Mouse (Mus musculus) neural tube, embryonic 15.5 days (tissue): ENCODE measurements around the gene Fam149b. TPM values are rescaled to one million over a fixed set of nuclear protein-coding genes. Genes with fewer than 3 reads are reported as not detected.

Experiments used
- ATAC-seq: fragments of 200-750 bp; cut with Nextera tagmentation; 2 replicates; pipeline ENCODE4 v1.8.0; 2017; ENCODE audit warnings: mild to moderate bottlenecking, moderate TSS enrichment, moderate library complexity; ENCODE audit not compliant: low FRiP score
- H3K27ac ChIP-seq: fragments of 300-500 bp; sonication (generic); replicated peaks from 2 replicates; pipeline ENCODE4 v1.5.1; 2015; ENCODE audit warnings: mild to moderate bottlenecking, inconsistent platforms
- H3K27me3 ChIP-seq: fragments of 300-500 bp; sonication (generic); replicated peaks from 2 replicates; pipeline ENCODE4 v1.6.1; 2015; ENCODE audit warnings: inconsistent platforms
- H3K36me3 ChIP-seq: fragments of 300-500 bp; sonication (generic); 2 replicates; pipeline ENCODE4 v1.6.1; 2015; ENCODE audit warnings: inconsistent platforms
- H3K4me1 ChIP-seq: fragments of 300-500 bp; sonication (generic); 2 replicates; pipeline ENCODE4 v1.6.1; 2015; ENCODE audit warnings: inconsistent platforms
- H3K4me2 ChIP-seq: fragments of 300-500 bp; sonication (generic); 2 replicates; pipeline ENCODE4 v1.6.1; 2015; ENCODE audit warnings: inconsistent platforms, mild to moderate bottlenecking, moderate library complexity
- H3K4me3 ChIP-seq: fragments of 300-500 bp; sonication (generic); replicated peaks from 2 replicates; pipeline ENCODE4 v1.5.1; 2015; ENCODE audit warnings: mild to moderate bottlenecking, inconsistent platforms
- H3K9ac ChIP-seq: fragments of 300-500 bp; sonication (generic); replicated peaks from 2 replicates; pipeline ENCODE4 v1.6.1; 2015; ENCODE audit warnings: mild to moderate bottlenecking, inconsistent platforms
- H3K9me3 ChIP-seq: fragments of 300-500 bp; sonication (generic); replicated peaks from 2 replicates; pipeline ENCODE4 v1.6.1; 2016; ENCODE audit warnings: inconsistent platforms
- WGBS: fragments of 180-500 bp; shearing (Covaris S2); methylation state at CpG from one replicate; pipeline ENCODE4 v1.1.7; 2015; ENCODE audit warnings: mixed read lengths; 5-methylcytosine and 5-hydroxymethylcytosine counted together
- polyA plus RNA-seq: library from polyadenylated mRNA; unstranded; fragments of >200 nt; fragmentation: Nextera tagmentation; extraction: Ambion mirVana; gene quantifications from 2 replicates; pipeline ENCODE4 v1.2.1, GENCODE M21; 2015

The Fam149b gene
- polyA plus RNA-seq, 1 experiment from 2014 or later, result 40.8 TPM

DNA sequence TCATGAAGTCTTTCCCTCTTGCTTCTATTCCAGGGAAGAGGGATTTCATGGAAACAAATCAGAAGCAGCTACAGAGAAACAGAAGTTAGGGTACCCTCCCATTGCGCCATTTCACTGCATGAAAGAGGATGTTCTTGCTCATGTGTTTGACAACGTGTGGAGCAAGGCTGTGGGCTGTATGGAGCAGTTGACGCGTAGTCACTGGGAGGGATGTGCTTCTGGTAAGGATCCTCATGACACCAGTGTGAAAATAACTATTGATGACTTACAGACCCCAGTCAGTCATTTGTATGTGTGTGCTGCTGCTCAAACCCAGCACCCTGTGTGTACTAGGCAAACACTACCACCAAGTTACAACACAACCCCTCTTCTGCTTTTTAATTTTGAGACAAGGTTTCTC is 15.3 kb downstream of the Fam149b start:
- H3K4me1 ChIP-seq, result no peaks in the 10 kb centered on the region
- H3K9ac ChIP-seq, result no peak overlapping the region
- no peak overlapping the region for H3K4me3 ChIP-seq
- H3K4me2 ChIP-seq, result no peak overlapping the region
- WGBS, result 95% methylated on average over 4 of the region's 4 CpGs
- H3K9me3 ChIP-seq, result no peaks in the 10 kb centered on the region
- H3K36me3 ChIP-seq, result peaks cover 74% of the 10 kb centered on the region
- no peaks in the 10 kb centered on the region for H3K27me3 ChIP-seq
- H3K27ac ChIP-seq, result no peak overlapping the region
- no peak for ATAC-seq

DNA sequence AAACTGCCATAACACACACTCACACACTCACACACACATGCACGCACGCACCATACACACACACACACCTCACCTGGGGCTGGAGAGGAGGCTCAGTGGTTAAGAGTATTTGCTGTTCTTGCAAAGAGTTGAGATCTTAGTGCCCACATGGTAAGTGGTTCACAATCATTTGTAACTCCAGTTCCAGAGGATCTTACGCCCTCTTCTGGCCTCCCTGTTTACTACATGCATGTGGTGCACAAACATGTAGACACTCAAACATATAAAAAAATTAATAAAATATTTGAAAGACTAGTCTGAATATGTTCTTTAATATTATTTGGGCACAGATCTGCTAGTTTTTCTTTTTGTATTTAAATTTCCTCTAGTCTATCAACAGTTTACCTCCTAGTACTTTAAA is 20.3 kb downstream of the Fam149b start:
- no peaks in the 10 kb centered on the region for H3K27me3 ChIP-seq
- no peak overlapping the region for H3K9ac ChIP-seq
- ATAC-seq, result no peak
- H3K4me2 ChIP-seq, result no peak overlapping the region
- peaks cover 69% of the 10 kb centered on the region for H3K36me3 ChIP-seq
- no peaks in the 10 kb centered on the region for H3K4me1 ChIP-seq
- H3K27ac ChIP-seq, result no peak overlapping the region
- 97% methylated on average over 3 of the region's 3 CpGs for WGBS
- H3K4me3 ChIP-seq, result no peak overlapping the region
- H3K9me3 ChIP-seq, result no peaks in the 10 kb centered on the region

DNA sequence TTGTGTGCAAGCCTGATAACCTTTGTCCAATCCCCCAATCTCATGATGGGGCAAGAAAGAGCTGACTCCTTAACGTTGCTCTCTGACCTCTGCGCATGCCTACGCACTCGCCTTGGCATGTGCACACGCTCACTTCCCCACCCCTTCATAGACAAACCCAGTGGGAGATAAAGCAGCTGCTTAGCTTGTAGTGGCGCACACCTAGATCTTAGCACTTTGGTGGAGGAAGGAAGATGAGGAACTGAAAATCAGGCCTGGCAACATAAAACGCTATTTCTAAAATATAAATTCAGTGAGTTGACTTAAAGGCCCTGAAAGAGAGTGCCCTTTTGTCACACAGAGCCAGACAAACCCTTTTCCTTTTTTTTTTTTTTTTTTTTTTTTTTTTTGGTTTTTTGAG is 22.8 kb downstream of the Fam149b start:
- no peaks in the 10 kb centered on the region for H3K9me3 ChIP-seq
- ATAC-seq, result no peak
- H3K27ac ChIP-seq, result no peak overlapping the region
- no peak overlapping the region for H3K4me3 ChIP-seq
- H3K36me3 ChIP-seq, result peaks cover 65% of the 10 kb centered on the region
- no peak overlapping the region for H3K4me2 ChIP-seq
- no peak overlapping the region for H3K9ac ChIP-seq
- 91% methylated on average over 7 of the region's 7 CpGs for WGBS
- no peaks in the 10 kb centered on the region for H3K4me1 ChIP-seq
- H3K27me3 ChIP-seq, result no peaks in the 10 kb centered on the region

DNA sequence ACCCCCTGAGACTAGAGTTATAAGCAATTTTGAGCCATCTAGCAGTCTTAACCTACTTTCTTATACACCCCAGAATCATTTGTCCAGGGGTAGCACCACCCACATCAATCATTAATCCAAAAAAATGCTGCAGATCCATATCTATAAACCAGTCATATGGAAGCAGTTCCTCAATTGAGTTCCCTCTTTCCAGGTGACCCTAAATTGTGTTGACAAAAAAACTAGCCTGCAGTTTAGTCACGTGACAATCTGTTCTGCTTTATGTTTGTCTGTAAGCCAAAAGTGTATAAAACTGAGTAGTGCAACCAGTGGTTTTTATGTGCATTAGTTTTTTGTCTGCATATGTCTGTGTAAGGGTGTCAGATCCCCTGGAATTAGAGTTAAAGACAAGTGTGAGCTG is 23.9 kb downstream of the Fam149b start:
- H3K4me3 ChIP-seq, result no peak overlapping the region
- H3K4me1 ChIP-seq, result no peaks in the 10 kb centered on the region
- ATAC-seq, result no peak
- 93% methylated on average over 1 of the region's 1 CpGs for WGBS
- no peaks in the 10 kb centered on the region for H3K9me3 ChIP-seq
- H3K27ac ChIP-seq, result no peak overlapping the region
- peaks cover 67% of the 10 kb centered on the region for H3K36me3 ChIP-seq
- no peak overlapping the region for H3K9ac ChIP-seq
- H3K4me2 ChIP-seq, result no peak overlapping the region
- no peaks in the 10 kb centered on the region for H3K27me3 ChIP-seq

DNA sequence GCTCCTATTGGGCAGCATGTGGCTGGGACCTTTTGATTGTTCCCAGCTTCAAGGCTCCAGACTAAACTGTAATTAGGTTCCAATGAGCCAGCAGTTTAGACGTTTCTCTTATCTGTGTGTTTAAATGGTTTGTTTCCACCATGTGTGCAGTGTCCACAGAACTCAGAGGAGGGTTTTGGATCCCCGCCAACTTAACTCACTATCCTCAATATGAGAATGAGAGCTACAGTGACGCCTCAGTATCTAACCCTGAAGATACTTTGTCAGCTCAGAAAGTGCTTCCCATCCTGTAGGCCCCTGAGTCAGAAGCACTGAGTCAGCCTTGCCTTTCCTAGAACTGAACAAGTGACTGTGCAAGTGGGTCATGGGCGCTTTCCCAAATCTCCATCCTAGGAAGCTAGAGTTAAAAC is 29.2 kb downstream of the Fam149b start:
- Histone ChIP-seq H3K9ac (no peak overlapping the region), H3K4me2 (no peak overlapping the region), H3K9me3 (no peaks in the 10 kb centered on the region), H3K27ac (no peak overlapping the region), H3K4me3 (no peak overlapping the region), H3K27me3 (no peaks in the 10 kb centered on the region), H3K4me1 (no peaks in the 10 kb centered on the region), H3K36me3 (peaks cover 69% of the 10 kb centered on the region)
- 82% methylated on average over 4 of the region's 4 CpGs for WGBS
- no peak for ATAC-seq

DNA sequence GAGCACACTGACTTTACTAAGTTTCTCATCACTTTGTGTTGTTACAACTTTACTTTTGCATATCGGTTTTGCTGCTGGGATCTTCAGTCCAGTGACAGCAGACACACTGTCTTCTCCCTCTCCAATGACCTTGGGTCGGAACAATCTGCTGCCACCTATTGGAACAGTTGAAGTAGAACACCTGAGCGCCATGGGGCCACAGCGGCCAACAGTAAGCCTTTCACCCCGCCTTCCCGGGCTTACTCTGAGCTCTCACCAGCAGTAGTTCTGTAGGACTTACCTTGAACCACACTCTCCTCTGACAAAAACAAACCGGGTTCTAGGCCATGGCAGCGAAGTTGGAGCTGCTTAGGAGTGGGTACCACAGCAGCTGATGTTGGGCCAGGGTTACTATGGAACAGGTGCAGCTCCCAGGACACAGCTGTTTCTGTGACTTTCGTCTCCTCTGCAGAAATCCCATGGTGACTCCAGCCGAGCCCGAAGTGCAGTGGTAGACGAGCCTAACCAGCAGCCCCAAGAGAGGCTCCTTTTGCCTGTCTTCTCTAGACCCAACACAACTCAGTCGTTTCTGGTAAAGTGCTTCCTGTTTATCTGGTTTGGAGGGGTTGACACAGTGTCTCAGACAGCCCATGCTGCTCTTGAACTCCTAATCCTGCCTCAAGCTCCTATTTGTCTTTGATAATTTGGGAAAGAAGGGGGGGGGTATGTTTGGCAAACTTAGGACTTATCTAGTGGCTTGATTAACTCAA is 30.5 kb downstream of the Fam149b start:
- H3K27ac ChIP-seq, result no peak overlapping the region
- H3K27me3 ChIP-seq, result no peaks in the 10 kb centered on the region
- ATAC-seq, result no peak; the same call in 1 of the 2 replicates
- no peaks in the 10 kb centered on the region for H3K4me1 ChIP-seq
- no peaks in the 10 kb centered on the region for H3K9me3 ChIP-seq
- peaks cover 71% of the 10 kb centered on the region for H3K36me3 ChIP-seq
- no peak overlapping the region for H3K9ac ChIP-seq
- H3K4me3 ChIP-seq, result no peak overlapping the region
- 43% methylated on average over 13 of the region's 13 CpGs for WGBS
- no peak overlapping the region for H3K4me2 ChIP-seq

DNA sequence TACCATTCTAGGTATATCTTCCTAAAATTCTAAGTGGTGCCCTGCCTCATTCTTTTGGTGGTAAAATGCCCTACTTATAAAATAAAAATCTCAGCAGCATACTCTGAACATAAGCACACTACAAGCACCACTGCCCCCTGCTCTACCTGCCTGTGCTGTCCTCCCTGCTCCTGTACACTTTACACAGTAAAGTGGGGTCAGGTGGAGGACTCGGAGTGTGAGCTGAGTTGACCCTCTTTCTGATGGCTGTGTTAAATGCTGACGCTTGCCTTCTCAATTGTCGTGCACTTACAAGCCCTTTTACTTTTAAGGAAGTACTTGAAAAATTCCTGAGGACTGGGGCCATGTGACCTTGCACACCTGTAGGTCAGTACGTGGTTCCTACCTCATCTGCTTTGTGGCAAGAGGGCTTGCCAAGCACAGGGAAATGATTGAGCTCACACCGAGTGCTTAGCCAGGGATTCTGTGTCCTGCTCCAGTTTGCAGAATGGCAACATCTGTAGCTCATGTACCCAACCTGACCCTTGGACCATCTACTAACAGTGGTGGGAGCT is 31.2 kb downstream of the Fam149b start:
- Histone ChIP-seq H3K4me3 (no peak overlapping the region), H3K27ac (no peak overlapping the region), H3K27me3 (no peaks in the 10 kb centered on the region), H3K4me2 (no peak overlapping the region), H3K4me1 (no peaks in the 10 kb centered on the region), H3K36me3 (peaks cover 71% of the 10 kb centered on the region), H3K9ac (no peak overlapping the region), H3K9me3 (no peaks in the 10 kb centered on the region)
- ATAC-seq, result no peak
- 94% methylated on average over 5 of the region's 5 CpGs for WGBS

DNA sequence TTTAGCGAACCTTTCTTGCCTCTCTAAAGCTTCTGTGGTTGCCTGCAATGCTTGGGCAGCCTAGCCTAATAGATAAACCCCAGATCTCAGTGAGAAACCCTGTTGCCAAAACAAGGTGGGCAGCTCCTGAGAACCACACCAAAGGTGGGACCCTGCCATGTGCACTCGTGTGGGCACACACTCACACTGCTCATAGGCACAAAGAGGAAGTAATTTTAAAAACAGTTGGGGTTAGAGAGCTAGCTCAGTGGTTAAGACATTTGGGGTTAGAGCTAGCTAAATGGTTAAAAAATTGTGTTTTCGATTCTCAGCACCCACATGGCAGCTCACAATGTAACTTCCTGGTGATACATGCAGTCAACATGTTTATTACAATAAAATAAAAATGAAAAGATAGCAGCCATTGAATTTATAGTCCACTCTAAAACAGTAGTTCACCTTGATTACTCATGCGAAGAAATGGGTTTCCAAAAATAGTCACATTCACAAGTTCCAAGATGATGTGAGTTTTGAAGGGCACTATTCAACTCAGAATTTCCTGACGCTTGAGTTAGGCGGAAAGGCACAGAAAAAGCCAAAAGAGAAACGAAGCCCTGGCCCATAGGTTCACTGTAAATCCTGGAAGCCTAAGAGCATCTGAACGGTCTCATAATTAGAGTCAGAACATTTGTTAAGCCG is 31.9 kb downstream of the Fam149b start:
- Histone ChIP-seq H3K4me1 (no peaks in the 10 kb centered on the region), H3K9ac (no peak overlapping the region), H3K4me2 (no peak overlapping the region), H3K36me3 (peaks cover 72% of the 10 kb centered on the region), H3K27ac (no peak overlapping the region), H3K9me3 (no peaks in the 10 kb centered on the region), H3K27me3 (no peaks in the 10 kb centered on the region), H3K4me3 (no peak overlapping the region)
- WGBS, result 92% methylated on average over 9 of the region's 9 CpGs
- ATAC-seq, result no peak

DNA sequence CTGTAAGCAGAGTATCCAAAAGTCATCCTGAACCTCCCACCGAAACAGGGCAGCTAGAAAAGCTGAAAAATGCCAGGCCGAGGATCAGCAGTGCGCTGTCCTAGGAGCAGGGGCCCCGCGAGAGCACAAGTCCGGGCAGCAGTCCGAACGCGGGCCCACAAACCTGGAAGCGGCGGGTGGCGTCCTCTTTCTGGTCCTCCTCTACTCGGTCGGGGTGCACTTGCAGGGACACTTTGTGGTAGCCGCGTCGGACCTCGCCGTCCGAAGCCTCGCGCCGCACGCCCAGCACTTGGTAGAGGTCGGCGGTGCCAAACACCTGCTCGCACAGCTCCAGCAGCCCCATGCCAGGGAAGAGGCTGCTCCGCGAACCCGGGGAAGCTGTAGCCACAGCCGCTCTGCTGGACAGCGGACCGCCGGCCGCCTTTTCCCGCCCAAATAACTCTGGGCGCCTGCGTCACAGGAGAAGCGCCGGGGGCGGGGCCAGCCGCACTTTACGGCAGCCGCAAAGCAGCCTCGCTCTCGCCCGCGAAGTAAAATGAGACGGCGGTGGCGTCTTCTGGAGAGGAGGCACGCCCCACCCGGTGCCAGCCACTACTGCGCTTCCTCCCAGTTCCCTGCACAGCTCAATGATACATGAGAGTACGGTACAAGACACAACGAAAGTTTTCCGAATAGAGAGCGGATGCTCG is 40.6 kb downstream of the Fam149b start, which contains the start of gene Dnajc9:
Gene Dnajc9 (minus strand): TSS at position 470 of the 689 bp plus-strand sequence.
- peak; percentile 73 for ATAC-seq
- Histone ChIP-seq H3K4me2 (peak within 1 kb of the TSS; percentile 74), H3K9ac (peak within 1 kb of the TSS; percentile 72), H3K4me3 (peak within 1 kb of the TSS; percentile 61), H3K27ac (peak within 1 kb of the TSS; percentile 87), H3K27me3 (no peaks in the 10 kb centered on the region), H3K36me3 (peaks cover 34% of the 10 kb centered on the region), H3K9me3 (no peaks in the 10 kb centered on the region), H3K4me1 (peaks cover 50% of the 10 kb centered on the region)
- under 1% methylated on average over 59 of the region's 59 CpGs for WGBS

DNA sequence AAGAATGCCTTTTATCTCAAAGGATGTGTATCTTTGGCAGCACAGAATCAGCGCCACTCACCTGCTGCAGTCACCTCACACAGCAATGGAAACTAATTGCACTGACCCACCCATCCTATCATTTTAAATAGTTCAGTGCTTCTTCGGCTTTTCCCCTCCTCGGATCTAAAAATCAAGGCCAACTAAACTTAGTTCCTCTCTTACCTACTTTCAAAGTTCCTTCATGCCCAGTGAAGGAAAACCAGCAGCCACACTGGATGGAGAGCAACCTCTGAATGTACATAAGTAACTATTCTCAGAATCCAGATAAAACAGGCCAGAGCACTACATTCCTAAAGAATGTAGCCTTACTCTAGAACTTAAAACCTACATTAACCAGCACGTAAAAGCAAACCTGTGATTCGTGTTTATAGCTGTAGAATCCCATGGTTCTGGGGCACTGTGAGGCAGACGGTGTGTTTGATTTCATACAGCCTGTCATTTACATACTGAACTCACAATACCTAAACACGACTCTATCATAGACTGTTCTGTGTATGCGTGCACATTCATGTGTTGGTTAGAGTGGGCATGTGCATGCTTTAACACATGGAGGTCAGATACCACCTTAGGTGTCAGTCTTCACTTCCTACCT is 41.6 kb downstream of the Fam149b start:
- 88% methylated on average over 8 of the region's 8 CpGs for WGBS
- peaks cover 27% of the 10 kb centered on the region for H3K36me3 ChIP-seq

DNA sequence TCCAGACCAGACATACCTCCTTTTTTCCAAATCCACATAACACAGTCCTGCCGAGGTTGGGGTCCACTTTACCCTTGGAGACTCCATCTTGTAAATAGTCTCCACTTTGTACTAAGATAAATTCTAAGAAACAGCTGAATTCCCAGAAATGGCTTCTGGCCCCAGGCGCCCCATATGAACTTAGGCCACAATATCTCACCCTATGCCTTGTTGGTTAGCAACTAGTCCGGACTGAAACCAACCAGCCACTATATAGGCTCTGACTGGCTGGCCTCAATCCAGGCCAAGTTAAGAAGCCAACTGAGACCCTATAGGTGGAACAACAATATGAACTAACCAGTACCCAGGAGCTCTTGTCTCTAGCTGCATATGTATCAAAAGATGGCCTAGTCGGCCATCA is 44.4 kb downstream of the Fam149b start:
- WGBS, result 87% methylated on average over 4 of the region's 4 CpGs
- Histone ChIP-seq H3K4me1 (peaks cover 38% of the 10 kb centered on the region), H3K9ac (no peak overlapping the region; the same call in 1 of the 2 replicates), H3K4me2 (peak overlapping the region; percentile 60), H3K4me3 (no peak overlapping the region), H3K27ac (no peak overlapping the region), H3K27me3 (no peaks in the 10 kb centered on the region), H3K9me3 (no peaks in the 10 kb centered on the region), H3K36me3 (peaks cover 13% of the 10 kb centered on the region)
- no peak for ATAC-seq

More for the DNA sequence above, 41.6 kb downstream of the Fam149b start:
- Histone ChIP-seq H3K27me3 (no peaks in the 10 kb centered on the region), H3K27ac (peak overlapping the region; percentile 87; the same call in 1 of the 2 replicates), H3K9ac (peak overlapping the region; percentile 72), H3K4me3 (peak overlapping the region; percentile 61), H3K9me3 (no peaks in the 10 kb centered on the region), H3K4me2 (peak overlapping the region; percentile 74), H3K4me1 (peaks cover 58% of the 10 kb centered on the region)
- no peak for ATAC-seq
